Mouse (Mus musculus): ENCODE data around the gene Nrn1.
A peak's percentile ranks its signal among the peaks of the same experiment; 100 is the strongest.

Gene Nrn1

DNA sequence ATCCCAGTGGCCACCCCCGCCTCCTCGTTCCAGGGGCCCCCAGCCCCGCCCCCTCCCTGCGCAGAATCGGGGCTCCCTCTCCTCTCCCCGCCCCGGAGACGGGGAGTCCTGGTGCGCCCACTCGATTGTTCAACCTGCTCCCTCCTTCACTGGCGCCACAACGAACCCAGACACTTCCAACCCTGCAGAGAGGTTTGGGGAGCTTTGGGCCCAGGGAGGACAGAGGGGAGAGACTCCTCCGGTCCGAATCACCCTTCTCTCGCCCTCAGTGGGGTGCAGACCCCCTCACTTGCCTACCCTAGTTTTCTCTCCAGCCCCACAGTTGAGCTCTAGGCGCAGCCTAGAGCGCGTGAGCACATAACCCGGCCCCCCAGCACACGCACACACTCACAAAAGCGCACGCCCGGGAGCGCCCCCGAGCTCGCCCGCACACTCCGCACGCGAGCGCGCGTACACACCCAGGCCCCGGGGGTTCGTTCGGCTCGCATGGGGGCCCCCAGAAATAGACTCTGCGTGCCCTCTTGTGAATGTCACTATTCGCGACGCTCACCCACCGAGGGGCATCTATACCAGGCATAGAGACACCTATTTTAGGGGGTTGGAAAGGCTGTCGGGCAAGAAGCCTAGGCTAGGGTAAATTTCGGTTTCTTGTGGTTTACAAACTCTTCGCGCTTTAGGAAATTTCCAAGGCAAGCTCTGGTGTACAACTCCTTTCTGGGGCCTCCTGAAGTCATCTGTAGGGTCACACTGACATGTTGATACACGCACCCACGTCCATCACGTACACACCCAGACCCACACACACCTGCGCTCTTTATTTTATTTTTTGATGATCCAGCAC is at the start of gene Nrn1:
TSS of gene Nrn1 (minus strand) at position 401 of the 841 bp plus-strand sequence.
- no peak for DNase-seq (ENCODE audit: low spot score in 2 of 2)

DNA sequence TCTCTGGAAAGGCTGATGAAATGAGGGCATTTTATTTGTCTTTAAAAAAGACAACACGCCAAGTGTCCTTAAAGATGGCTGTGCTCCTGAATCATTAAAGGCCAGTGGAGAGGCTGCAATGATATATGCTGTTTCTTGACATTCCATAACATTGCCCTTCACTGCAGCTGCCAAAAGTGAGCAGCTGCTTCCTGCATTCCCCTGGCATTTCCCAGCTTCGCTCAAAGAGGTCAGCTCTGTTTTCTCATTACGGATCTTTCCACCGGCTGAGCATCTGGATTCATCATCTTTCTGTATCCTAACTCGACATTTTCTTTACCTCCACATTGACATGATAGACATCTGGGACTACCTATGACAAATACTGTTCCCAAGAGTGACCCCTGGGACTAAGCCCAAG is 44.7 kb upstream of the Nrn1 start:
- no peak for DNase-seq (ENCODE audit: low spot score in 2 of 2)

DNA sequence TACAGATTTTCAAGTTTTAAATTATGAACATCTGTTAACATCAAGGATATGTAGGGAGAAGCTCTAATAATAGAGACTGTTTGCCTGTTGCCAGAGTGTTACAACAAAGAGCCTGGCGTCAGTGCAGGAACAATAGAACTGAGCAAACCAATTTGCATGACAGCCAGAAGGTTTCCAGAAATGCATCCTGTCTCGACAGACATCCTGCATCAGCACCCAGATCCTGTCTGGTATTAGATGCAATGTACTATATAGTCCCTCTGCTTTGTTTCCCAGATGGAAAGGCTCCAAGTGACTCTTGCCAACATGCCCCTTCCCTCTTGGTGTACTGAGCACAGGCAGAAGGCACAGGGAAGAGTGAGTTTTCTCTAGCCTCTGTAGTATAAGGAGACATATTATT is 31.9 kb upstream of the Nrn1 start:
- no peak for DNase-seq (ENCODE audit: low spot score in 2 of 2)

DNA sequence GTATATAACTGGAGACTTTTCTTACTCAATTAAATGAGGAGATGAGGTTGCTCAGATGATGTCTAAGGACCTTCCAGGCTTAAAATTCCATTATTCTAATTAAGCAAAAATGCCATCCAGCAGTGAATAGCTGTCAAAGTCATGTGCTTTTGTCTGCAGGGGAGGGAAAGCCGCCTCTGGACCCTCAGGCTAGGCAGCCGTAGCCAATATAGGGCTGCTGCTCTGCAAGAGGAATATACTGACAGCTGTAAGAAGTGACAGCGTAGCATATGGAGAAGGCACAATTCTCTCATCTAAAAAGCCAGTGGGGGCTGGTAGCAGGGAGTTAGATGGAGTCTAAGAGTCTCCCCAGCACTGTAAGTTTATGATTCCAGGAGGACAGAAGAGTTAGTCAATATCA is 16.9 kb upstream of the Nrn1 start:
- no peak for DNase-seq (ENCODE audit: low spot score in 2 of 2)

DNA sequence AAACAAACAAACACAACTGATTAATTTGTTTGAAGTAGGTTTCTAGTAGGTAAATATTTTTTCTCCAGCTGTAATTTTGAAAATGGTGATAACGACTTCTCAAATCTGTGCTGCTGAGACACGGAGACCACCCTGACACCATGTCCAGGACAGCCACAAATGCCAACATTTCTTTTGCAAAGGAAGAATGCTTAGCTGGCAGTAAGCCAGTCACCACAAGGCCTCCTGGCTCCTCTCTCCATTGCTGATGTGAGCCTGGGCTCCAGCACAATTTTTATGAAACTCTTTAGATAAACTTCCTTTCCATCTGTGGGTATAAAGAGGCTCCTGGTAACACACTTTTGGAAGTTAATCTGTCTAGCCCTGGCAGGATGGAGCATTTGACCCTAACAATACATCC is 15.1 kb upstream of the Nrn1 start:
- no peak for DNase-seq (ENCODE audit: low spot score in 2 of 2)

DNA sequence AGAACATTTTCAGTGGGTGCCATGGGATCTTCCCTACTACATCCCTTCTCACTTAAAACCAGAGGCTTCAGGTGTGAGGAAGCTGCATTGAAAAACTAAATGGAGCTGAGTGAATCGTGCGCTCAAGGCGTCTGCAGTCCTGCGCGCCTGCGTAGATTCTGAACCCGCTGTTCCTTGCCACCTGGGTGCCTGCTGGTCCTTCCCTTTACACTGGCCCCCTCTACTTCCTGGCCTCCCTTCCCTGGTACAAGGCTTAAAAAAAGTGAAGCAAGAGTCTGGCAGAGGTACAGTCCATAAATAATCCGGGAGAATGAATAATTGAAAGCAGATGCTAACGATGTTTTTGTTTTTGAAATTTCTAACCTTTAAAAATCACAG is 1.7 kb upstream of the Nrn1 start:
- no peak for DNase-seq (ENCODE audit: low spot score in 2 of 2)

DNA sequence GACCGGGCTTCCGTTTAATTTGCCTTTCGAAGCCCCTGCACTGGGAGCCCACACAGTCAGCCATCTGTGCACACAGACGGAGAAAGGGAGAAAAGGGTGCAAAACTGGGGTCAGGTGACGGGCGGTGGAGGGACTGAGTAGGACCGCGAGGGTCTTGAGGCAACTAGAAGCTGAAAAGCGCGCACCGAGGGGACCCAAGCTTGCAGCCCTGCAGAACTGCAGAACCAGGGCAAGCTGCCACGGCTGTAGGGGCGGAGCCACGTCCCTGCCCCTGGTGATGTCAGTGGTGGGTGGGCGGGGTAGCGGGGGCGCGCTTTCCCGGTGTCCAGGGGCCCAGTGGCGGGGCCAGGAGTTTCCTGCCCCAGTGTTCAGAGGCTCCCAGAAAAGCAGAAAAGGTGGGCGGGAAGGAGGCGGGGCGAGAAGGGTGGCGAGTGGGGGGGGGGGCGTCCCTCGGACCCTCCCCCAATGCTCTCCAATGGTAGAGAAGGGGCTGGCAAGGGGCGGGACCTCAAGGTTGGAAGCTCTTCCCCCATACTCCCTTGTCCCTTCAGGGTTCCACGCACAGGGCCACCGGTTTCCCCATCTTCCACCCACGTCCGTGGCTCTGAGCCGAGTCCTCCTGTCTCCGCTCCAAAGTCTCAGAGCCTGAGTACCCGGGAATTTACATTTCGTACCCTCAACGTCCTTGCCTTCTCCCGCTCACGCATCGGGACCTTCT is 1.1 kb upstream of the Nrn1 start:
- peak; percentile 12 to 65 for DNase-seq (ENCODE audit: low spot score in 2 of 2)

DNA sequence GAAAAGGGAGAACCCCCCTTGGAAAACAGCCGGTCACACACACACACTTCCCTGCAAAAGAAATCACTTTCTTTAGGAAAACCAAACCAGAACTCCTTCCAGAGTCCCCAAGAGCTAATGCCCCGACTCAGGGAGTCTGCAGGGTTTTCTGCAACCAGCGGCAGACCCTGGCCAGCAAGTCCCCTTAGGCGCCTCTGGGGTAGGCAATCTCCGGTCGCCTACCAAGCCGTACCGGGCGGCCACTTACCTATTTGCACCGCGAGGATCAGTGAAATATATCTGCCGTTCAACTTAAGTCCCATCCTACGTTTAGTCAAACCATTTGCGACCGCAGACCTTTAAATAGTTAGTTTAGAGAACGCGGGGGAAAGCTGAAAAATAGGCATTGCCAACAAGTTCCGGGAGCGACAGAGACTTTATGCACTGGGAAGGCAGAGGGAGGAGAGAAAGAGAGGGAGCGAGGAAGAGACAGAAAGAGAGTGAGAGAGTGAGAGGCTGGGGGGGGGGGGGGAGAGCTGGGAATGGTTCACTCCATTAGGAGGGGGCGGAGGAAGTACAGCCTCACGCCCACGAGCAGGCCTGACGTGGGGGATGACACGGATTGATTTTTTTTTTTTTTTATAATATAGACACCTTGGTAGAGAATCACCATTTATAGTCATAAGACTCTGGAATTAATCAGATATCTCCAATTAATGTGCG is 791 bp downstream of the Nrn1 start:
- DNase-seq (ENCODE audit: low spot score in 2 of 2), result no peak

DNA sequence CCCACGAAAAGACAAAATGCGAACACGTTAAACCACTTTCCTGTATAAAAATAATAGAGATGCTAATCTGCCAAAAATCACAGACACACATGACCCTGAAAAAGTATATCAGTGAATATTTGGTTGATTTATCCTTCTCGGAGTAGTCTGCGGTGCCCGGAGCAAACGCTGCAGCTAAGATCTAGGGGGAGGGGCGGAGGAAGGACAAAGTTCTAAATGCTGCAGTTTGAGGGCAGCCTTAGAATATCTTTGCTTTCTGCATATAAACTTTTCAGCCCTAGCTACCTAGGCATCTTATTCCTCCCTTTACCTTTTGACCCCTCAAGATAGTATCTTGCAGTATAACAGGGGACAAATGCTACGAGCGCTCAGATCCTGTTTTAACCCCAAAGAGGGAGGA is 1.4 kb downstream of the Nrn1 start:
- no peak for DNase-seq (ENCODE audit: low spot score in 2 of 2)

DNA sequence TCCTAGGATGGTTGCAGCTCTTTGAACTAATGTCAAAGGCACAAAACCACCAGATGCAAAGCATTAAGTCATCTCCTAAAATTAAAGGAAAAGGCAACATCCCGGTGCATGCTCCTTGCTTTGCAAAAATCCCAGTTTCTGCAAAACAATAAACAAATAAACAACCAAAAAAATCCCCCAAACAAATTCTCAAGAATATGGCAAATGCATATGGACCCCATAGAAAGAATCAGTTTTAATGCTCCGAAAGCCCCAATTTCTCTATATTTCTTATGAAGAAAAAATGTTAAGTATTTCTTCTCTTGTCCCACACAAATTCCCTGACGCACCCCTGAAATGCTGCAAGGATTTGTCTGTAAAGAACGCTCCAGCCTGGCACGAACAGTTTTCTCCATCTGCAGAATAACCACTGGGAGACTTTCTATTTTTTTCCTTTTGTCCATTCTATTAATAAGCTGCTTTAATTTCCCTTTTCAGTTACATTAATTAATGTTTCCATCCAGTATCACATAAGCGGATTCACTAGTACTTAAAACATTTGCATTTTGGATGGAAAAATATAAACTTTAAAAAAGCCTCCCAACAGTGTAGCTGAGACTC is 1.9 kb downstream of the Nrn1 start:
- no peak for DNase-seq (ENCODE audit: low spot score in 2 of 2)

DNA sequence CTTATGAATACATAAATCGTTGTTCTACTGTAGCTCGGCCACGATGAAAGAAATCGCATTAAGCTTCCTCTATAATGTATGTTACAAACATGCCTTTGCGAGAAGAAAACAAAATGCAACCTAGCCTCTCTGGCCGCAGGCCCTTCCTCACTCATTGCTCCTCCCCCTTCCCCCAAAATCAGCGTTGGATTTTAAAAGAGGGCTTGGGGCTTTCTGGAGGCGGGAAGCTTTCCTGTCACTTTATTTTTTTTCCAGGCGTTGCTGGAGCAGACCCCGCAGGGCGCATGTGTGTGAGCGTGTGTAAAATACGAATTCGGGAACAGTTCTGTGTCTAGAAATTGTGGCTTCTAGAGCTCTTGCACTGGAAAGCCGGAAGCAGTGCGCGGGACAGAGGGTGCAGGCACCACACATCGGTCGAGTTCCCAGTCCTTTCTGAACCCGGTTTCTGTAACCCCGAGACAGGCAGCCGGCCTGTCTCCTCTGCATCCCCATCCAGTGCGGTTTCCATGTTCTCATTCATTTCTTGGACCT is 2.9 kb downstream of the Nrn1 start:
- DNase-seq (ENCODE audit: low spot score in 2 of 2), result no peak

DNA sequence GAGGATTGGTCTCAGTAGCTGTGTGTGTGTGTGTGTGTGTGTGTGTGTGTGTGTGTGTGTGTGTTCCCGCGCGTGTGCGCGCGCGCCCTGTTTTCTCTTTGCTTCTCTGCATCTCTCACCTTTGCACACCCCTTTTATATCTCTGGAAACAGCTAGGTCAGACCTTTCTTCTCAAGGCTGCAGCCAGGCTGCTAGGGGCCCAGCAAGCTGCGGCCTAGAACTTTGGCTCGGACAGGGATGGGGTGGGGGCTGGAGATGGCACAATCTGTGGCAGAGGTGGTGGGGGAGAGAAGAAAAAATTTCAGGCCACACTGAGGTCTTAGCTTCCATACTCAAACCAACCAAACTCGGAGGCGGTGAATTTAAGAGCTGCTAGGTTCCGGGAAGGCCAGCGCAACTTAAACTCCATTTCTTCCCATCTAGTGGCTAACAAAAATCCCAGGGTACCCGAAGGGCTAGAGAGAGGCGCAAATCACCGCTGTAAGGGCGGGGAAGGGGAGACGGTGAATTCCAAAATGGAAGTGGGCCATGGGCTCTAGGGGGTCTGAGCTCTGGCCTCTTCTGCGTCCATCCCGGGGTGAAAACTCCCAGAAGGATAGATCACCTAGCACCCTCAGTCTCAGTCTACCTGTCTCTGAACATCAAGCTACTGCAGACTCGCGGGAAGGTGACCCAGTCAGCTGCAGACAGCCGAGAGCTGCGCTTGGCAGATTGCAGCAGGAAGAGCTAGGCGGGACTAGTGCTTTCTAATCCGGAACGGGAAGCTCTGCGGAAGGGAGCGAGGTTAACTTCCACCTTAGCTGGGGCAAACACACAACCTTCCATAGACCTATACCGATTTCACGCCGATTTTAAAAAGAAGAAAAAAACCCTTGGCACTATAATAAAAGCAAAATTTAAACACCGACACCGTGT is 3.7 kb downstream of the Nrn1 start:
- DNase-seq (ENCODE audit: low spot score in 2 of 2), result no peak

DNA sequence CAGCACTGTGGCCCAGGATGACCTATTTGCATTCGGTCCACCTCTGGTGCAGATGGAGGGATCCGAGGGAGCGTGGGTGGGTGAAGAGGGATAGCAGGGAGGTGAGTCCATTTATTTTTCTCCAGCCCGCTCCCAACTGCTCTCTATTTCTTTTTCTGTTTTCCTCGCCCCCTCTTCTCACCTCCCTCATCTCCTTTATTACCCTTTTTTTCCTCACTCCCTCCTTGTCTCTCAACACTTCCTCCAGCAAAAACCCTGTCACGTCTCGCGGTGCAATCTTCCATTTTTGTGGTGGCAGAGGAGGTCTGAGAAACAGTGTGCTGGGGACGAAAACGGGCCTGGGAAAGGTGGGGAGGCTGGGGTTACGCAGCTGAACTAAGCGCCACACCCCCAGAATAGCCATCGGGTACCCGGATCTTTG is 4.6 kb downstream of the Nrn1 start:
- no peak for DNase-seq (ENCODE audit: low spot score in 2 of 2)

DNA sequence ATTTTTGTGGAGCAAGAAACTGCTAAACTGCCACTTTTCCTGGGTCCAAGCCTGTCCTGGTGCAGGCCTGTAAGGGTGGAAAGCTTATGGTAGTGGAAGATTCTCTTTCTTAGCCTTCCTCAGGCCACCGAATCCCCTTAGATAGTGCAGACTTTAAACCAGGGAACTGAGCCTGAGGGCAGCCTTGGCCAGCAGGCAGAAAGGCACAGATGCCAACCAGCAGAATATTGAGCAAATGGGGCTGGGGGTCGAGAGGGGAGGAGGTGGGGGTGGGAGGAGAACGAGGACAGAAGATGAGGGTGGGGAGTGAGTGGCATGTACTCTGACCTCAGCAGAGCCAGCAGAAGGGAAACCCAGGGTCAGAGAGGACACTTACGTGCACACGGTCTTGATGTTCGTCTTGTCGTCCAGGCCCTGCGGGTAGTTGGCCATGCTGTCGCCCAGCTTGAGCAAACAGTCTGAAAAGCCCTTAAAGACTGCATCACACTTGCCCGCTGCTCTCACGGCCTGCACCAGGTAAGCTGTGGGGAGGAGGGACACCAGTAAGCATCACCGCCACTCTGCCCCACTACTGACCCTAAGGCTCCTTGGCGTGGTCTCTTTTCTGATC is 5.1 kb downstream of the Nrn1 start:
- no peak for DNase-seq (ENCODE audit: low spot score in 2 of 2)

DNA sequence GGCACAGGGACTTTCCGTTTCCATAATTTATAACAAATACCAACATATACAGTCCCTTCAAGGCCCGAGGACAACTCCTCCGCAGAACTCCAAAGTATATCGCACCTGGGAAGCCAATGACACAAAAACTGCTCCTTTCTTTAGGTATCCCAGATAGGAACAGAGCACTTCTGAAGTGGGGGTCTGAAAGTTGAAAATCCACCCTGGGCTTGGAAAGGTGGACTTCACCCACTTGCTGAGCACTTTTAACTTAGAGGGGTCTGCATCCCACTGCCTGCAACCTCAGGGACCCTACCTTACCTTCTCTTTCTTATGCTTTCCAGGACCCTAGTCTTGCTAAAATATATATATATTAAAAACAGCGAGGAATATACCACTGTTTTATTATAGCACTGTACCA is 6.4 kb downstream of the Nrn1 start:
- DNase-seq (ENCODE audit: low spot score in 2 of 2), result no peak

DNA sequence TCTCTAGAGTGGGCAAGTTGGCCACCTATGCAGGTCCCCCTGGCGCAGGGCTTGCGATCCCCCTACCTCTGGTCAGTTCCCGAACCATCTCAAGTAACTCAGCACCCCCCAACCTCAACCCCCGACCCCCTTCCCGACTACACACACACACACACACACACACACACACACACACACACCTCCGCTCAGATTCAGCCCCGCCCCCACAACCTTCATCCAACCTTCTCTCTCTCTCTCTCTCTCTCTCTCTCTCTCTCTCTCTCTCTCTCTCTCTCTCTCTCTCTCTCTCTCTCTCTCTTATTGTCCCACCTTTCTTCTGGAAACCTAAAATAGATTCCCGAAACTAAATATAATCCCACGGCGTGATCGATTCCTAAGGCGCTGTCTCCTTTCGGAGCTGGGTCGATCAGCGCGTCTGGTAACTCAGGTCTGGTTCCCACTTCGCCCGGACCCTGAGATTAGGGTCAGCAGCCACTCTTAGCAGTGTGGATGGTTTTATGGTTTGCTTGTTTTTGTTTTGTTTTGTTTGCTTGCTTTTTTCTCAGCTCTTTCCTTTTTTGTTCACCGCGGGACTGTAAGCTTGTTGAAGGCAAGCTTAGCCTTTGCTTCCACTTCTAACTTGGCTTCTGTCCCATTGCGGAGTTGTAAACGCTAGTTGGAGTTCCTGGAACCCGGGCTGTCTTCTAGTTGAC is 7.0 kb downstream of the Nrn1 start:
- no peak for DNase-seq (ENCODE audit: low spot score in 2 of 2)

DNA sequence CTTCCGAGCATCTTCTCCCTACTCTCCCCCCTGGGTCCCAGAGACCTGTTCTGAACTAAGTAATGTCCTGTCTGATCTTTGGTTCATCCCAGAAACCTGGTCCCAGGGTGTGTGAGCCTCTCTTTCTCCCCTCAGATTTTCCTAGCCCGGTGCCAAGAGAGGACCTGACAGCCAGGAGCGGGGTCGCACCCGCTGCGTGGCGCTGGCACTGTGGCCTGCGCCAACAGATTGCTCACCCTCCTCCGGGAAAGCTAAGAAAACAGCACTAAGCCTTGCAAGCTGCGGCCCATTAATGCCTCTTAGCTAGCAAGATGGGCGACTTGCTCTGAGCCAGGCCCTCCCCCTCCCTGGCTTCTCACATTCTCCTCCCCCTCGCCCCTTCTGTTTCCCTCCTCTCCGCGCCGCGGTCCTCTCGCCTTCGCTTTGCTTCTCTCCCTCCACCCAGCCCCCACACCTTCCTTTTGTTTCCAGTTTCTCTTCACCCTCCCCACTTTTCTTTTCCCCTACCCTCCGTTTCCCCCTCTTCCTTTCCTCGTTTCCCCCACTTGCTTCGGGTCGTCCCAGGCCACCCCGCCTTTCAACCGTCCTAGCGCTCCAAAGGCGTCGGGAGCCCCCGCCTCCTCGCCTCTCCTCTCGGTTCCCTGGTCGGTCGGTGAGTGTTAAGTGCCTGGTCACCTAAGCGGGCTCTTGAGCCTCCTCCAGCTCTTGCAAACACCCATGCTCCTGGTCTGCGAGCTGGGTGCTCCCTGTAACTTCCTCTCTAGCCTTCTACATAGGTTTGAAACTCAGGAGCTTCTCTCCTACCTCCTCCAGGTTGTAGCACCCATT is 7.8 kb downstream of the Nrn1 start:
- DNase-seq (ENCODE audit: low spot score in 2 of 2), result no peak

DNA sequence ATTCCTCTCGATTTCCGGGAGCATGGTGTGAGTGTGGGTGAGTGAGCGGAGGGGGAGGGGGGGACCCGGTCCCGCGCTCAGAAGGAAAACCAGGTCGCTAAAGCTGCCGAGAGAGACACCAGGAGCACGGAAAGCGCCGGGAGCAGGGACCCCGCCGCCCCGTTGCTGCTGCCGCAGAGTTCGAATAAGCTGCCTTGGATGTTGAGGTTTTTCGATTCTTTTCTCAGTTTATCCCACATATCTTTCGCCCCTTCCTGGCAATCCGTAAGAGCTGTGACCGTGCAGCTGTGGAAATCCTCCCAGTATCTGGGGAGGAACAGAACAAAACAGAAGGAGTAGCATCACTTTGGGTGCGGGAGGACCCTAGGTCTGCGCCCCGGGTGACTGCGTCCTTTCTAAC is 8.4 kb downstream of the Nrn1 start:
- DNase-seq (ENCODE audit: low spot score in 2 of 2), result no peak

DNA sequence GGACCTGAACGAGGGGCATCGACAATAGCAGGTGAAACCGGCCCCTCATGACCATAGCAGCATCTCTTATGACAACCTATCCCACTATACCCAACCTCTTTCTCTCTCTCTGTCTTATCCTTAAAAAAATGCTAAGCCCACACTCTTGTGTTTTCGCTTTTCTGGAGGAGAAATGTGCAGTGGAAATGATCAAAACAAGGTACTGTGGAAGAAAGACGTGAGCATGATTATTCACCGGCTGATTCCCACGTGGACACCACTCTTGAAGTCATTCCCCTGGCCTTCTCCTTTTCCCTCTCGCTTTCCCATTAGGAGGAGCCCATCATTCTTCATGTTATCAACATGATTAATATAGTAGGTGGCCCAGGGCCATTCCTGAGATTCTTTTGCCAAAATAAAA is 9.1 kb downstream of the Nrn1 start:
- DNase-seq (ENCODE audit: low spot score in 2 of 2), result no peak
